Mouse (Mus musculus) midbrain, embryonic 16.5 days (tissue): ENCODE results near the gene 4930430F08Rik. TPM values are rescaled to one million over a fixed set of nuclear protein-coding genes. Genes with fewer than 3 reads are reported as not detected.
"Not testable (repeated sequence)": the region's sequence is repeated elsewhere in the genome, so short reads cannot be mapped to it uniquely, and the experiment has no call there.

Source experiments
- ATAC-seq: fragments of 200-750 bp; cut with Nextera tagmentation; 2 replicates; pipeline ENCODE4 v1.8.0; 2017; ENCODE audit warnings: moderate TSS enrichment
- H3K27ac ChIP-seq: fragments of 300-500 bp; sonication (generic); 2 replicates; pipeline ENCODE4 v1.5.1; 2014; ENCODE audit warnings: mild to moderate bottlenecking, low read length, mixed read lengths
- H3K27me3 ChIP-seq: fragments of 300-500 bp; sonication (generic); 2 replicates; pipeline ENCODE4 v1.6.1; 2014; ENCODE audit warnings: low read depth, low read length, mixed read lengths; ENCODE audit not compliant: control insufficient read depth, insufficient read depth
- H3K36me3 ChIP-seq: fragments of 300-500 bp; sonication (generic); 2 replicates; pipeline ENCODE4 v1.6.1; 2014; ENCODE audit warnings: mild to moderate bottlenecking, low read length, moderate library complexity, mixed read lengths; ENCODE audit not compliant: control insufficient read depth, insufficient read depth
- H3K4me1 ChIP-seq: fragments of 300-500 bp; sonication (generic); 2 replicates; pipeline ENCODE4 v1.6.1; 2014; ENCODE audit warnings: mild to moderate bottlenecking, low read length, mixed read lengths; ENCODE audit not compliant: control insufficient read depth, insufficient read depth
- H3K4me2 ChIP-seq: fragments of 300-500 bp; sonication (generic); 2 replicates; pipeline ENCODE4 v1.6.1; 2014; ENCODE audit warnings: mild to moderate bottlenecking, low read length, mixed read lengths
- H3K4me3 ChIP-seq: fragments of 300-500 bp; sonication (generic); 2 replicates; pipeline ENCODE4 v1.5.1; 2014; ENCODE audit warnings: low read depth, mild to moderate bottlenecking, low read length, moderate library complexity, mixed read lengths
- H3K9ac ChIP-seq: fragments of 300-500 bp; sonication (generic); 2 replicates; pipeline ENCODE4 v1.6.1; 2014; ENCODE audit warnings: low read depth, low read length, mixed read lengths
- H3K9me3 ChIP-seq: fragments of 300-500 bp; sonication (generic); replicated peaks from 2 replicates; pipeline ENCODE4 v1.6.1; 2014; ENCODE audit warnings: mild to moderate bottlenecking, low read length, mixed read lengths; ENCODE audit not compliant: control insufficient read depth, poor library complexity, severe bottlenecking
- whole genome bisulfite sequencing: fragments of 180-500 bp; shearing (Covaris S2); extraction: QIAGEN DNeasy Blood & Tissue Kit; methylation state at CpG from one replicate; pipeline ENCODE4 v1.1.7; 2014; 5-methylcytosine and 5-hydroxymethylcytosine counted together
- polyA plus RNA-seq: library from polyadenylated mRNA; unstranded; fragments of >200 nt; fragmentation: Nextera tagmentation; extraction: Ambion mirVana; gene quantifications from 2 replicates; pipeline ENCODE4 v1.2.1, GENCODE M21; 2015

4930430F08Rik gene
- polyA plus RNA-seq, 1 experiment from 2014 or later: 16.6 TPM

DNA sequence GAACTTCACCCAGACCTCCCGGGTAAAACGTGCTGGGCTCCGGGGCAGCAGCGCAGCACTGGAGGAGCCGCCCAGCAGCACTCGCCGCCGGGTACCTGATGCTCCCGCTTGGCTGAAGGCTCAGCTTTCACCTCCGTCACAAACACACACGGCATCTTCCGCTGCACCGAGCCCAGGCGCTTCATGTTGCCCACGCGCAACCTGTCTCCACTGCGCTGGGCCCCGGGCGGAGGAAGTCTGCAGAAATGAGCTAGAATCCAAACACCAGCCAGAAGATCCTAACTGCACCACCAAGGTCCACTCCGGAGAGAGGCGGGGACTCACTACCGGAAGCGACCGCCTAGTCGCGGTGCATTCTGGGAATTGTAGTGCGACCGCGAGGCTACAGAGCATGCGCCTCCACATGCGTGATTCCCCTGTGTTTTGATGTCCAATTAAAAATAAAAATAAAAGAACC, 1.3 kb downstream of the 4930430F08Rik start:
- under 1% methylated on average over 31 of the region's 31 CpGs for WGBS

DNA sequence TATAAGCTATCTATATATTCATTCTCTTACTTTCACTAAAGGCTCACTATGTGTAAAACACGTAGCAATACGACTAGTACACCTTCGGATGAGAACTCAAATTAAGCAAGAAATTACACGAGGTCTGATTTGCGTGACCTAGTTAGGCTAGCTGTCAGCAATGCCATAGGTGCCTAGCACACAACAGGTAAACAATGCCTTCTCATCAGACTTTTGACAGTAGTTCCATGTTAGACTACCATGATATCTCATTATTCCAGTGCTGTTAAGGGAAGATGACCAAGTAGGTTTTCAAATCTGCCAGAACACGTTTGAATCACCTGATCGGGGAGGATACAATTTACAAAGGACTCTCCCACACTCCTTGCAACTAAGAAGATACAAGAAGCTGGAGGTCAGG, 1.7 kb downstream of the 4930430F08Rik start:
- Histone ChIP-seq H3K36me3 (peaks cover 8% of the 10 kb centered on the region; the same call in 1 of the 2 replicates), H3K27ac (peak overlapping the region; percentile 85), H3K4me1 (peaks cover 13% of the 10 kb centered on the region), H3K4me2 (peak overlapping the region; percentile 85), H3K4me3 (peak overlapping the region; percentile 63), H3K9ac (peak overlapping the region; percentile 78), H3K9me3 (no peaks in the 10 kb centered on the region), H3K27me3 (no peaks in the 10 kb centered on the region)
- no peak; the same call in 1 of the 2 replicates for ATAC-seq
- WGBS: 44% methylated on average over 7 of the region's 7 CpGs

More for the DNA sequence above, 1.3 kb downstream of the 4930430F08Rik start:
- peaks cover 8% of the 10 kb centered on the region; the same call in 1 of the 2 replicates for H3K36me3 ChIP-seq
- ATAC-seq: peak; percentile 100
- peaks cover 13% of the 10 kb centered on the region for H3K4me1 ChIP-seq
- peak overlapping the region; percentile 78 for H3K9ac ChIP-seq
- H3K9me3 ChIP-seq: no peaks in the 10 kb centered on the region
- peak overlapping the region; percentile 63 for H3K4me3 ChIP-seq
- H3K27ac ChIP-seq: peak overlapping the region; percentile 85
- peak overlapping the region; percentile 85 for H3K4me2 ChIP-seq
- no peaks in the 10 kb centered on the region for H3K27me3 ChIP-seq

DNA sequence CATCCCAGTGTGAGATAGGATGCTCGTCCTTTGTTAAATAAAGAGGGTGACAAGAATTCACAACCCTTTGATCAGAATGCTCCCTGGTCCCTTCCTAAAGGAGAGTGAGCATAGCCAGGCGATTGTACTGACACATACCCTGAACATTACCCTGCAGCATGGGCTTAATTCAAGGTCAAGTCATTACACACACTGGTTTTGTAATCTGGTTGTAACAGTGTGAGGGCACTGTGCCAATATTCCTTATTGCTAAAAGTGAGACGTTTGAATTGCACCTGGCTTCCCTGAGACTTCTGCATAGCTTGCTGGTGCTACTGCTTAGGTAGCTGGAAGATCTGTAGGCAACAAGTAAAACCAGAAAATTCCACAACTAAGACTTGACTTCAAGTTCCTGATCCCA, 6.0 kb downstream of the 4930430F08Rik start:
- 89% methylated on average over 3 of the region's 3 CpGs for WGBS
- Histone ChIP-seq H3K36me3 (peaks cover 8% of the 10 kb centered on the region; the same call in 1 of the 2 replicates), H3K27ac (no peak overlapping the region), H3K9me3 (no peaks in the 10 kb centered on the region), H3K4me3 (no peak overlapping the region), H3K4me2 (no peak overlapping the region), H3K9ac (no peak overlapping the region), H3K27me3 (no peaks in the 10 kb centered on the region), H3K4me1 (peaks cover 13% of the 10 kb centered on the region)
- no peak for ATAC-seq

DNA sequence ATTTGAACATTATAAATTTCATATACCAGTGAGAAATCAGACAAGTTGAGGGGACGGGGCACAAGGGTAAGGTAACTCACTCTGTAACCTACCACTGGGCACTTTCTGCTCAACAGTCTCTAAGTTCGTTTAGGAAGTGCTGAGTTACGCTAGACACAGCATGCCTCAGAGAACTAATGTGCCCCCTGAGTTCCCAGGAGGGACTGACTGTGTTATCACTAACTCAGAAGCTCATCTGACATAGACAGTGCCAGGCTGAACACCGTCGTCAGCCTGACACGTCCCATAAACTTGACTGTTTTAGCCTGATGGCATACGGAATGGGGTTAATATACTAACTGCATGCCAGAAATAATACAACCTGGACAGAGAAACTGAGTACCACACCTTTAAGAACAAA, 14.9 kb downstream of the 4930430F08Rik start:
- Histone ChIP-seq H3K27me3 (no peaks in the 10 kb centered on the region), H3K4me2 (no peak overlapping the region), H3K27ac (no peak overlapping the region), H3K9ac (no peak overlapping the region), H3K4me3 (no peak overlapping the region), H3K9me3 (no peaks in the 10 kb centered on the region), H3K36me3 (peaks cover 19% of the 10 kb centered on the region), H3K4me1 (no peaks in the 10 kb centered on the region)
- no peak for ATAC-seq
- WGBS: 91% methylated on average over 7 of the region's 7 CpGs

DNA sequence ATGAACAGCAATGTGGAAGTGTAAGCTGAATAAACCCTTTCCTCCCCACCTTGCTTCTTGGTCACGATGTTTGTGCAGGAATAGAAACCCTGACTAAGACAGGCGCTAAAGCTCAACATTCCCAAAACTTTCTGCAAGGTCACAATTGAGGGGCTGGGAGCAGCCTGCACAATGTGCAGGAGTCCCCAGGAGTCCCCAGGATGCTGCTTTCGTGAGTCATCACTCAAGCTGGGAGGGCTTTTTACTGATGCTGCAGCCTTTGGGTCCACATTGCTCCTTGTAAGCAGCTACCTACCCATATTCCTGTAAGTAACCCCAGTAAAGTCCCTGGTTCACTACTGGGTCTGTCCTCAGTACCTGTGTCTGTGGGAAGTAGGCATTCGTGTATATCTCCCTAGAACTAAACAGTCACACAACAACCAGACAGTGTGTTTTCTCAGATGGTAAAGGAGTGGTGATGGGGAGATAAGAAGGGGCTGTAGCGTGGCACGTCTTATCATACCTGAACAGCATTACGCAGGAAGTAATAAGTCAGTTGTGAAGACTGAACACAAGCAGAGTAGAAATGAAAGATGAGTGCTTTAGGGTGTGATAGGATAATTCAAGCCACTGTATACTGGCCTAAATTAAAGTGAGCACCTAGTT, 15.6 kb downstream of the 4930430F08Rik start:
- Histone ChIP-seq H3K9ac (no peak overlapping the region), H3K4me1 (no peaks in the 10 kb centered on the region), H3K36me3 (peaks cover 19% of the 10 kb centered on the region), H3K9me3 (no peaks in the 10 kb centered on the region), H3K4me2 (no peak overlapping the region), H3K4me3 (no peak overlapping the region), H3K27ac (no peak overlapping the region), H3K27me3 (no peaks in the 10 kb centered on the region)
- WGBS: 94% methylated on average over 7 of the region's 7 CpGs
- ATAC-seq: no peak

DNA sequence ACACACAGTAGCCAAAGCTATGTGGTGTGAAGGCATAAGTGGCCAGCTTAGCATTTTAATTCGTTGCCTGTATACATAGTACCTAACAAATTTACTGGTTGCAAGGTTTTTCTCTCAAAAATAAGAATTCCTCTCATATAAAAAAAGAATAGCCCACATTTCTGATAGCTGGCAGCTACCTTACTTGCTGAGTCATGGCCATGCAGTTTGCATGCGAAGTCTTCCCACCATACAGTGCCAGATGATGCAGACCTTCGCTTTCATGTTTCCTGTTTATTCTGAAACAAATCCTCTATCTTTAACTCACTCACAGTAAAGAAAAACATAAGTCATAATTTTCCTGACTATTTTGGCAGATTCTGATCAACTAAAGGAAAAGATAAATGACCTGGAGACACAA, 18.5 kb downstream of the 4930430F08Rik start:
- H3K27ac ChIP-seq: no peak overlapping the region
- H3K36me3 ChIP-seq: peaks cover 10% of the 10 kb centered on the region
- H3K9me3 ChIP-seq: no peaks in the 10 kb centered on the region
- no peaks in the 10 kb centered on the region for H3K27me3 ChIP-seq
- H3K4me3 ChIP-seq: no peak overlapping the region
- no peaks in the 10 kb centered on the region for H3K4me1 ChIP-seq
- H3K9ac ChIP-seq: no peak overlapping the region
- H3K4me2 ChIP-seq: no peak overlapping the region
- 97% methylated on average over 3 of the region's 3 CpGs for WGBS
- ATAC-seq: no peak

DNA sequence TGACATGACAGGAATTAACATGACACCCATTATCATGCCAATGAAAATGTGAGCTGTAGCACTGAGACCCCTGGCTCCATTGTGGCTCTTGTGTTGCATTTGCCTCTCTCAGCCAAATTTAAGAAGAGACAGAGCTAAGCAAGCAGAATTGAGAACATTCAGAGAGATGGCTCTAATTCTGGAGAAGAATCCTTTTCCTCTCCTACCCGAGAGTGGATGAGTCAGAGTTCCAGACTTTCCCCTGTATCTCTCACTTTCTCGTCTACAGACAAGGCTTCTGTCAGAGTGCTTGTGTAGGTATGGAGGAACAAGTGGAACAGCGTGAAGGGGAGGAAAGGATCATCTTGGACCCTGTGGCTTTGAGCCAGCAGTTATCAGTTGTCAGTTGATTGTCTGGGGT, 26.1 kb downstream of the 4930430F08Rik start:
- H3K9ac ChIP-seq: no peak overlapping the region
- WGBS: 92% methylated on average over 3 of the region's 3 CpGs

DNA sequence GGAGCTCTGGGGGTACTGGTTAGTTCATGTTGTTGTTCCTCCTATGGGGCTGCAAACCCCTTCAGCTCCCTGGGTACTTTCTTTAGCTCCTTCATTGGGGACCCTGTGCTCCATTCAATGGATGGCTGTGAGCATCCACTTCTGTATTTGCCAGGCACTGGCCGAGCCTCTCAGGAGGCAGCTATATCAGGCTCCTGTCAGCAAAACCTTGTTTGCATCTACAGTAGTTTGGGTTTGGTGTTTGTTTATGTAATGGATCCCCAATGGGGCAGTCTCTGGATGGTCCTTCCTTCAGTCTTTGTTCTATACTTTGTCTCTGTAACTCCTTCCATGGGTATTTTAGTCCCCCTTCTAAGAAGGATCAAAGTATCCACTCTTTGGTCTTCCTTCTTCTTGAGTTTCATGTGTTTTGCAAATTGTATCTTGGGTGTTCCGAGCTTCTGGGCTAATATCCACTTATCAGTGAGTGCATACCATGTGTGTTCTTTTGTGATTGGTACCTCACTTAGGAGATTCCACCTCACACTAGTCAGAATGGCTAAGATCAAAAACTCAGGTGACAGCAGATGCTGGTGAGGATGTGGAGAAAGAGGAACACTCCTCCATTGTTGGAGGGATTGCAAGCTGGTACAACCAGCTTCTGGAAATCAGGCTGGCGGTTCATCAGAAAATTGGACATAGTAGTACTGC, 29.9 kb downstream of the 4930430F08Rik start:
- H3K9ac ChIP-seq, ATAC-seq, H3K27ac ChIP-seq, H3K9me3 ChIP-seq, H3K4me3 ChIP-seq, H3K27me3 ChIP-seq, H3K4me2 ChIP-seq, H3K4me1 ChIP-seq: not testable (repeated sequence)
- H3K36me3 ChIP-seq: peaks cover 13% of the 10 kb centered on the region; the same call in 1 of the 2 replicates
- WGBS: 98% methylated on average over 3 of the region's 3 CpGs

More for the DNA sequence above, 26.1 kb downstream of the 4930430F08Rik start:
- no peak for ATAC-seq
- no peak overlapping the region for H3K4me3 ChIP-seq
- no peak overlapping the region for H3K27ac ChIP-seq
- H3K36me3 ChIP-seq: peaks cover 9% of the 10 kb centered on the region; the same call in 1 of the 2 replicates
- no peaks in the 10 kb centered on the region for H3K4me1 ChIP-seq
- H3K9me3 ChIP-seq: no peaks in the 10 kb centered on the region
- H3K4me2 ChIP-seq: no peak overlapping the region
- no peaks in the 10 kb centered on the region for H3K27me3 ChIP-seq

DNA sequence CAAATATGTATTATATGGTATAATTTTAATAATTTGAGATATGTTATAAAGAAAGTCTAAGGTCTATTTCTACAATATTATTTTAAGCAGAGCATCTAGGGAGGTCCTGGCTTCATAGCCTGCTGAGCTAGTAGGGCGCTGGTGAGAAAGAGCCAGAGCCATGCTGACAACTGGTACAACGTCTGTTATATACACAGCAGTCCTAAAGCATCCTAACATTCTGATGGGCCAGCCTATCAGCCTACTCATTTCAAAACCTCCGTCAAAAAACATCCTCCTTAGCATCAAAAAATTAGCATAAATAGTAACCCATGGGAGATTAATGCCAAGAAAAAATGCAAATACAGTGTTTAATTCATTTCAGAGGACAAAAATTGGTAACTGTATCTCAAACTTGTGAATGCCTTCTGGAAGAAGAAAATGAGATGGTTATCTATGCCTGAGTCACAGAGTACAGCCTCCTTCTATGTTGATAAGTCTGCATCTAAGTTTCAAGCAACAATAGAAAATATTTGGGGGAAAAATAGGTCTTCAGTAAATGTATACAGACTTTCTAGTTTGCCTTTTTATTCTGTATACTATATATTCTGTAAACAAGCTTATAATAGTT, 33.6 kb downstream of the 4930430F08Rik start:
- Histone ChIP-seq H3K9me3 (no peaks in the 10 kb centered on the region), H3K36me3 (peaks cover 11% of the 10 kb centered on the region), H3K27me3 (no peaks in the 10 kb centered on the region), H3K9ac (no peak overlapping the region), H3K4me1 (no peaks in the 10 kb centered on the region; the same call in 1 of the 2 replicates), H3K4me3 (no peak overlapping the region), H3K4me2 (no peak overlapping the region), H3K27ac (no peak overlapping the region)
- ATAC-seq: no peak
- WGBS: 70% methylated on average over 3 of the region's 3 CpGs
